ENCODE assay signal across 14 mouse cellular contexts in genomic region chrX:158652226-158652625, GRCm38 (mm10).
DNase-seq lines count a peak whose midpoint lies in the region; ATAC-seq lines count a peak whose summit lies in the region.
"Had no signal": no experiment of that assay in that cellular context is flagged by ENCODE, and none has a peak within 500 bp of the region (broad histone marks: within the 10 kb centered on the region; RNA-seq: fewer than 3 reads in every experiment).

No protein-coding gene starts in this region.

- H3K9me3 ChIP-seq in midbrain, embryonic 13.5 days, result no peaks in the 10 kb centered on the region
- no peaks in the 10 kb centered on the region for H3K9me3 ChIP-seq in midbrain, embryonic 11.5 days (ENCODE audit: control insufficient read depth, low read length)
- H3K9me3 ChIP-seq: embryonic facial prominence, embryonic 12.5 days; limb, embryonic 13.5 days; neural tube, embryonic 15.5 days; stomach, embryonic 15.5 days had no signal

- H3K4me3 ChIP-seq in midbrain, embryonic 13.5 days (replicated peaks), result no peak overlapping the region
- no peak overlapping the region for H3K4me3 ChIP-seq in midbrain, embryonic 11.5 days (ENCODE audit: low read depth, low read length)
- H3K4me3 ChIP-seq: embryonic facial prominence, embryonic 12.5 days; limb, embryonic 13.5 days; neural tube, embryonic 15.5 days; stomach, embryonic 15.5 days had no signal

- H3K36me3 ChIP-seq in midbrain, embryonic 13.5 days, result no peaks in the 10 kb centered on the region
- H3K36me3 ChIP-seq in midbrain, embryonic 11.5 days (ENCODE audit: control insufficient read depth, insufficient read depth, low read length), result no peaks in the 10 kb centered on the region
- H3K36me3 ChIP-seq: embryonic facial prominence, embryonic 12.5 days; limb, embryonic 13.5 days; neural tube, embryonic 15.5 days; stomach, embryonic 15.5 days had no signal

- DNase-seq in midbrain, embryonic 11.5 days (ENCODE audit: low spot score, missing footprints), result no peak
- DNase-seq in cerebellum, adult 11 months, result peak; percentile 78
- peak; percentile 78 to 87 for DNase-seq in cerebellum, postnatal 25 days
- peak; percentile 17 for DNase-seq in retina, postnatal 7 days (ENCODE audit: low read depth, low spot score)
- DNase-seq in frontal cortex, postnatal 10 days (ENCODE audit: low spot score in 2 of 2), result no peak
- no peak for DNase-seq in left cerebral cortex, postnatal 10 days (ENCODE audit: extremely low spot score in 1 of 2, low spot score in 2 of 2)
- DNase-seq: forebrain, postnatal 0 days; kidney, adult 11 months; lung, embryonic 14.5 days had no signal

- no peak overlapping the region for H3K27ac ChIP-seq in midbrain, embryonic 13.5 days
- no peak overlapping the region for H3K27ac ChIP-seq in midbrain, embryonic 11.5 days (ENCODE audit: low read depth, low read length)
- H3K27ac ChIP-seq: embryonic facial prominence, embryonic 12.5 days; limb, embryonic 13.5 days; neural tube, embryonic 15.5 days; stomach, embryonic 15.5 days had no signal

- no peak overlapping the region for H3K9ac ChIP-seq in midbrain, embryonic 13.5 days (replicated peaks)
- no peak overlapping the region for H3K9ac ChIP-seq in midbrain, embryonic 11.5 days (ENCODE audit: low read length)
- H3K9ac ChIP-seq: embryonic facial prominence, embryonic 12.5 days; forebrain, postnatal 0 days; limb, embryonic 13.5 days; lung, embryonic 14.5 days; neural tube, embryonic 15.5 days; stomach, embryonic 15.5 days had no signal

- no peaks in the 10 kb centered on the region for H3K4me1 ChIP-seq in midbrain, embryonic 13.5 days (replicated peaks)
- H3K4me1 ChIP-seq in midbrain, embryonic 11.5 days (ENCODE audit: control insufficient read depth, insufficient read depth, low read length), result no peaks in the 10 kb centered on the region
- H3K4me1 ChIP-seq: embryonic facial prominence, embryonic 12.5 days; limb, embryonic 13.5 days; neural tube, embryonic 15.5 days; stomach, embryonic 15.5 days had no signal

- H3K4me2 ChIP-seq in midbrain, embryonic 13.5 days (replicated peaks), result no peak overlapping the region
- no peak overlapping the region for H3K4me2 ChIP-seq in midbrain, embryonic 11.5 days
- H3K4me2 ChIP-seq: embryonic facial prominence, embryonic 12.5 days; limb, embryonic 13.5 days; lung, embryonic 14.5 days; neural tube, embryonic 15.5 days; stomach, embryonic 15.5 days had no signal

- peak; percentile 37; the same call in 1 of the 2 replicates for ATAC-seq in midbrain, embryonic 13.5 days
- ATAC-seq in midbrain, embryonic 11.5 days (ENCODE audit: low FRiP score), result no peak
- ATAC-seq: forebrain, postnatal 0 days had no signal

- no peaks in the 10 kb centered on the region for H3K27me3 ChIP-seq in midbrain, embryonic 13.5 days
- H3K27me3 ChIP-seq in midbrain, embryonic 11.5 days (ENCODE audit: control insufficient read depth, insufficient read depth, low read length), result no peaks in the 10 kb centered on the region
- H3K27me3 ChIP-seq: embryonic facial prominence, embryonic 12.5 days; limb, embryonic 13.5 days; neural tube, embryonic 15.5 days; stomach, embryonic 15.5 days had no signal

- WGBS in midbrain, embryonic 13.5 days, result 69% methylated on average over 4 of the region's 4 CpGs
- 78% methylated on average over 4 of the region's 4 CpGs for WGBS in midbrain, embryonic 11.5 days

- intact Hi-C loops in left cerebral cortex, postnatal 10 days (cut with DNase I), result no loop called here

Comparison
In these comparisons a context has a peak if more than half of its experiments do, and no peak if none do; other contexts are left out.
1. DNase-seq: peak in cerebellum, adult 11 months (single experiment), cerebellum, postnatal 25 days (2 of 2) and retina, postnatal 7 days (single experiment); none in midbrain, embryonic 11.5 days (single experiment), frontal cortex, postnatal 10 days (0 of 2) and left cerebral cortex, postnatal 10 days (0 of 2).